Mouse (Mus musculus) forebrain, embryonic 13.5 days (tissue): ENCODE data around the gene Muc13. TPM values are rescaled to one million over a fixed set of nuclear protein-coding genes. Genes with fewer than 3 reads are reported as not detected.
A peak's percentile ranks its signal among the peaks of the same experiment; 100 is the strongest.

Experiments used
- ATAC-seq: fragments of 200-750 bp; cut with Nextera tagmentation; 2 replicates; pipeline ENCODE4 v1.8.0; 2017
- H3K27ac ChIP-seq: fragments of 300-500 bp; sonication (generic); 2 replicates; pipeline ENCODE4 v1.5.1; 2015; ENCODE audit warnings: inconsistent platforms, mild to moderate bottlenecking, moderate library complexity
- H3K27me3 ChIP-seq: fragments of 300-500 bp; sonication (generic); 2 replicates; pipeline ENCODE4 v1.6.1; 2015; ENCODE audit warnings: mild to moderate bottlenecking, inconsistent platforms
- H3K36me3 ChIP-seq: fragments of 300-500 bp; sonication (generic); 2 replicates; pipeline ENCODE4 v1.6.1; 2015; ENCODE audit warnings: mild to moderate bottlenecking, inconsistent platforms; ENCODE audit not compliant: poor library complexity, severe bottlenecking
- H3K4me1 ChIP-seq: fragments of 300-500 bp; sonication (generic); 2 replicates; pipeline ENCODE4 v1.6.1; 2015; ENCODE audit warnings: inconsistent platforms
- H3K4me2 ChIP-seq: fragments of 300-500 bp; sonication (generic); 2 replicates; pipeline ENCODE4 v1.6.1; 2015; ENCODE audit warnings: inconsistent platforms, mild to moderate bottlenecking, moderate library complexity
- H3K4me3 ChIP-seq: fragments of 300-500 bp; sonication (generic); 2 replicates; pipeline ENCODE4 v1.5.1; 2015; ENCODE audit warnings: mild to moderate bottlenecking, inconsistent platforms
- H3K9ac ChIP-seq: fragments of 300-500 bp; sonication (generic); 2 replicates; pipeline ENCODE4 v1.6.1; 2015; ENCODE audit warnings: mild to moderate bottlenecking, inconsistent platforms
- H3K9me3 ChIP-seq: fragments of 300-500 bp; sonication (generic); replicated peaks from 2 replicates; pipeline ENCODE4 v1.6.1; 2016; ENCODE audit warnings: inconsistent platforms
- WGBS: fragments of 180-500 bp; shearing (Covaris S2); methylation state at CpG from one replicate; pipeline ENCODE4 v1.1.7; 2015; 5-methylcytosine and 5-hydroxymethylcytosine counted together
- polyA plus RNA-seq: library from polyadenylated mRNA; unstranded; fragments of >200 nt; fragmentation: Nextera tagmentation; extraction: Ambion mirVana; gene quantifications from 2 replicates; pipeline ENCODE4 v1.2.1, GENCODE M21; 2015

The Muc13 gene
- polyA plus RNA-seq = 0.08 TPM in 1 of 2 replicates, not detected in the other

- Histone ChIP-seq H3K36me3 (no peaks in the 10 kb centered on the region), H3K9me3 (no peaks in the 10 kb centered on the region), H3K4me2 (no peak within 1 kb of the TSS), H3K27me3 (no peaks in the 10 kb centered on the region), H3K9ac (no peak within 1 kb of the TSS), H3K4me3 (no peak within 1 kb of the TSS), H3K27ac (no peak within 1 kb of the TSS), H3K4me1 (no peaks in the 10 kb centered on the region)
- 93% methylated on average over 10 of the region's 10 CpGs for WGBS
- no peak for ATAC-seq
These were observed at the start of gene Muc13 for GRCm38 (mm10) chr16:33793846-33794791. Gene Muc13 (plus strand): TSS chr16:33794037.

GRCm38 (mm10) chr16:33744622-33745419 is 49.0 kb upstream of the Muc13 start:
- Histone ChIP-seq H3K27me3 (no peaks in the 10 kb centered on the region), H3K4me3 (no peak overlapping the region), H3K36me3 (peaks cover 45% of the 10 kb centered on the region), H3K27ac (no peak overlapping the region), H3K4me2 (no peak overlapping the region), H3K9ac (no peak overlapping the region), H3K9me3 (no peaks in the 10 kb centered on the region), H3K4me1 (peaks cover 27% of the 10 kb centered on the region)
- peak; percentile 41; the same call in 1 of the 2 replicates for ATAC-seq
- 63% methylated on average over 7 of the region's 7 CpGs for WGBS

- H3K9me3 ChIP-seq = no peaks in the 10 kb centered on the region
- no peak overlapping the region for H3K27ac ChIP-seq
- H3K4me1 ChIP-seq = peaks cover 20% of the 10 kb centered on the region
- H3K9ac ChIP-seq = no peak overlapping the region
- WGBS = 91% methylated on average over 7 of the region's 7 CpGs
- H3K27me3 ChIP-seq = no peaks in the 10 kb centered on the region
- no peak for ATAC-seq
- H3K4me2 ChIP-seq = no peak overlapping the region
- H3K4me3 ChIP-seq = no peak overlapping the region
- H3K36me3 ChIP-seq = peaks cover 48% of the 10 kb centered on the region
These were observed 48.4 kb upstream of the Muc13 start for GRCm38 (mm10) chr16:33745457-33745856.

- Histone ChIP-seq H3K36me3 (peaks cover 47% of the 10 kb centered on the region), H3K4me1 (peaks cover 13% of the 10 kb centered on the region), H3K9me3 (no peaks in the 10 kb centered on the region), H3K4me2 (no peak overlapping the region), H3K4me3 (no peak overlapping the region), H3K9ac (no peak overlapping the region), H3K27ac (no peak overlapping the region), H3K27me3 (no peaks in the 10 kb centered on the region)
- WGBS = 82% methylated on average over 10 of the region's 10 CpGs
- ATAC-seq = no peak
These were observed 47.7 kb upstream of the Muc13 start for GRCm38 (mm10) chr16:33746074-33746676.

- H3K4me1 ChIP-seq = peaks cover under 1% of the 10 kb centered on the region; the same call in 1 of the 2 replicates
- no peak overlapping the region for H3K27ac ChIP-seq
- H3K4me3 ChIP-seq = no peak overlapping the region
- H3K9ac ChIP-seq = no peak overlapping the region
- H3K27me3 ChIP-seq = no peaks in the 10 kb centered on the region
- no peak for ATAC-seq
- 74% methylated on average over 7 of the region's 7 CpGs for WGBS
- no peak overlapping the region for H3K4me2 ChIP-seq
- H3K36me3 ChIP-seq = peaks cover 47% of the 10 kb centered on the region
- no peaks in the 10 kb centered on the region for H3K9me3 ChIP-seq
These were observed 46.4 kb upstream of the Muc13 start for GRCm38 (mm10) chr16:33747346-33747954.

GRCm38 (mm10) chr16:33747994-33748393 is 45.8 kb upstream of the Muc13 start:
- ATAC-seq = no peak
- no peak overlapping the region for H3K9ac ChIP-seq
- H3K4me2 ChIP-seq = no peak overlapping the region
- peaks cover 46% of the 10 kb centered on the region for H3K36me3 ChIP-seq
- H3K27me3 ChIP-seq = no peaks in the 10 kb centered on the region
- no peak overlapping the region for H3K27ac ChIP-seq
- WGBS = 96% methylated on average over 2 of the region's 2 CpGs
- no peaks in the 10 kb centered on the region for H3K4me1 ChIP-seq
- no peak overlapping the region for H3K4me3 ChIP-seq
- no peaks in the 10 kb centered on the region for H3K9me3 ChIP-seq

- H3K9ac ChIP-seq = no peak overlapping the region
- 60% methylated on average over 13 of the region's 13 CpGs for WGBS
These were observed 42.7 kb upstream of the Muc13 start for GRCm38 (mm10) chr16:33751152-33751551.

GRCm38 (mm10) chr16:33751590-33751989 is 42.2 kb upstream of the Muc13 start:
- Histone ChIP-seq H3K9ac (no peak overlapping the region), H3K9me3 (no peaks in the 10 kb centered on the region), H3K4me1 (no peaks in the 10 kb centered on the region), H3K27me3 (no peaks in the 10 kb centered on the region), H3K4me3 (no peak overlapping the region), H3K36me3 (peaks cover 65% of the 10 kb centered on the region), H3K4me2 (no peak overlapping the region), H3K27ac (no peak overlapping the region)
- 82% methylated on average over 12 of the region's 12 CpGs for WGBS
- ATAC-seq = no peak

More at GRCm38 (mm10) chr16:33751152-33751551, 42.7 kb upstream of the Muc13 start:
- ATAC-seq = no peak
- Histone ChIP-seq H3K4me2 (no peak overlapping the region), H3K36me3 (peaks cover 64% of the 10 kb centered on the region), H3K27me3 (no peaks in the 10 kb centered on the region), H3K4me1 (no peaks in the 10 kb centered on the region), H3K4me3 (no peak overlapping the region), H3K27ac (no peak overlapping the region), H3K9me3 (no peaks in the 10 kb centered on the region)

GRCm38 (mm10) chr16:33752904-33753578 is 40.8 kb upstream of the Muc13 start:
- Histone ChIP-seq H3K27me3 (no peaks in the 10 kb centered on the region), H3K27ac (no peak overlapping the region), H3K9ac (no peak overlapping the region), H3K9me3 (no peaks in the 10 kb centered on the region), H3K36me3 (peaks cover 74% of the 10 kb centered on the region), H3K4me2 (no peak overlapping the region), H3K4me1 (no peaks in the 10 kb centered on the region), H3K4me3 (no peak overlapping the region)
- WGBS = 92% methylated on average over 8 of the region's 8 CpGs
- ATAC-seq = no peak

- no peak overlapping the region for H3K4me2 ChIP-seq
- no peak overlapping the region for H3K27ac ChIP-seq
- WGBS = 78% methylated on average over 8 of the region's 8 CpGs
- no peak overlapping the region for H3K9ac ChIP-seq
- no peaks in the 10 kb centered on the region for H3K9me3 ChIP-seq
- no peak overlapping the region for H3K4me3 ChIP-seq
- ATAC-seq = no peak
- peaks cover 67% of the 10 kb centered on the region for H3K36me3 ChIP-seq
- no peaks in the 10 kb centered on the region for H3K4me1 ChIP-seq
- H3K27me3 ChIP-seq = no peaks in the 10 kb centered on the region
These were observed 38.5 kb upstream of the Muc13 start for GRCm38 (mm10) chr16:33755293-33755692.

- Histone ChIP-seq H3K9me3 (no peaks in the 10 kb centered on the region), H3K9ac (no peak overlapping the region), H3K4me3 (no peak overlapping the region), H3K36me3 (peaks cover 68% of the 10 kb centered on the region), H3K4me1 (no peaks in the 10 kb centered on the region), H3K27ac (no peak overlapping the region), H3K27me3 (no peaks in the 10 kb centered on the region), H3K4me2 (no peak overlapping the region)
- no peak for ATAC-seq
- WGBS = 56% methylated on average over 16 of the region's 16 CpGs
These were observed 37.9 kb upstream of the Muc13 start for GRCm38 (mm10) chr16:33755961-33756360.
